17 mouse cellular contexts compared by ENCODE assay signal in genomic region chr11:67001717-67002116, GRCm38 (mm10). TPM values are rescaled to one million over a fixed set of nuclear protein-coding genes. Genes with fewer than 3 reads are reported as not detected.
DNase-seq lines count a peak whose midpoint lies in the region; ATAC-seq and TF ChIP-seq lines count a peak whose summit lies in the region.
"Had no signal": no experiment of that assay in that cellular context is flagged by ENCODE, and none has a peak within 500 bp of the region (broad histone marks: within the 10 kb centered on the region; RNA-seq: fewer than 3 reads in every experiment).

No protein-coding gene starts in this region.

- H3K4me2 ChIP-seq in forebrain, postnatal 0 days (ENCODE audit: low read depth) = no peak overlapping the region
- H3K4me2 ChIP-seq in midbrain, embryonic 11.5 days = no peak overlapping the region
- no peak overlapping the region for H3K4me2 ChIP-seq in neural tube, embryonic 15.5 days
- no peak overlapping the region for H3K4me2 ChIP-seq in liver, embryonic 12.5 days

- H3K9me3 ChIP-seq in forebrain, postnatal 0 days (ENCODE audit: low read length) = no peaks in the 10 kb centered on the region
- H3K9me3 ChIP-seq in midbrain, embryonic 11.5 days (ENCODE audit: control insufficient read depth, low read length) = no peaks in the 10 kb centered on the region; the same call in 1 of the 2 replicates
- no peaks in the 10 kb centered on the region for H3K9me3 ChIP-seq in neural tube, embryonic 15.5 days (replicated peaks)
- no peaks in the 10 kb centered on the region for H3K9me3 ChIP-seq in liver, embryonic 12.5 days (replicated peaks)
- no peaks in the 10 kb centered on the region for H3K9me3 ChIP-seq in heart, embryonic 10.5 days

- TF ChIP-seq CTCF in forebrain, postnatal 0 days (IDR thresholded peaks at IDR 0.05; ENCODE audit: low read depth) = no peak

- 4% methylated on average over 1 of the region's 1 CpGs for WGBS in forebrain, postnatal 0 days
- WGBS in midbrain, embryonic 11.5 days = 0% methylated on average over 1 of the region's 1 CpGs
- WGBS in neural tube, embryonic 15.5 days = 14% methylated on average over 1 of the region's 1 CpGs
- WGBS in liver, embryonic 12.5 days (ENCODE audit: insufficient replicate concordance) = 48% methylated on average over 1 of the region's 1 CpGs
- WGBS in heart, embryonic 10.5 days = 60% methylated on average over 1 of the region's 1 CpGs

- no peaks in the 10 kb centered on the region for H3K36me3 ChIP-seq in forebrain, postnatal 0 days (ENCODE audit: insufficient read depth)
- H3K36me3 ChIP-seq in midbrain, embryonic 11.5 days (ENCODE audit: control insufficient read depth, insufficient read depth, low read length) = no peaks in the 10 kb centered on the region
- no peaks in the 10 kb centered on the region for H3K36me3 ChIP-seq in neural tube, embryonic 15.5 days
- no peaks in the 10 kb centered on the region for H3K36me3 ChIP-seq in liver, embryonic 12.5 days
- H3K36me3 ChIP-seq in heart, embryonic 10.5 days = no peaks in the 10 kb centered on the region

- DNase-seq in embryo, embryonic 11 days = peak; percentile 56
- DNase-seq in forebrain, postnatal 0 days = no peak
- DNase-seq in midbrain, embryonic 11.5 days (ENCODE audit: low spot score, missing footprints) = peak; percentile 91
- DNase-seq in heart, embryonic 10.5 days (ENCODE audit: low spot score) = no peak
- DNase-seq in urinary bladder, adult 2 months (ENCODE audit: low spot score) = no peak
- DNase-seq: cerebellum, postnatal 36 days; heart, postnatal 36 days; lung, adult 18-20 months had no signal

- peak; percentile 51; the same call in 1 of the 2 replicates for ATAC-seq in forebrain, postnatal 0 days
- ATAC-seq in midbrain, embryonic 11.5 days (ENCODE audit: low FRiP score) = peak; percentile 84
- 0 out of 2 replicates have a peak, but pooled peaks have one; percentile 62 for ATAC-seq in neural tube, embryonic 15.5 days (ENCODE audit: low FRiP score)
- no peak for ATAC-seq in cerebellum, adult (ENCODE audit: insufficient number of reproducible peaks, low FRiP score, low TSS enrichment)
- no peak for ATAC-seq in liver, embryonic 12.5 days

- H3K4me3 ChIP-seq in forebrain, postnatal 0 days (ENCODE audit: low read depth, low read length) = no peak overlapping the region
- H3K4me3 ChIP-seq in midbrain, embryonic 11.5 days (ENCODE audit: low read depth, low read length) = no peak overlapping the region
- H3K4me3 ChIP-seq in neural tube, embryonic 15.5 days (replicated peaks) = no peak overlapping the region
- H3K4me3 ChIP-seq in liver, embryonic 12.5 days = no peak overlapping the region
- H3K4me3 ChIP-seq in heart, embryonic 10.5 days = no peak overlapping the region

- peaks cover 11% of the 10 kb centered on the region for H3K4me1 ChIP-seq in forebrain, postnatal 0 days (ENCODE audit: insufficient read depth)
- peaks cover 11% of the 10 kb centered on the region; the same call in 1 of the 2 replicates for H3K4me1 ChIP-seq in midbrain, embryonic 11.5 days (ENCODE audit: control insufficient read depth, insufficient read depth, low read length)
- peaks cover 19% of the 10 kb centered on the region for H3K4me1 ChIP-seq in neural tube, embryonic 15.5 days
- no peaks in the 10 kb centered on the region for H3K4me1 ChIP-seq in liver, embryonic 12.5 days
- H3K4me1 ChIP-seq in heart, embryonic 10.5 days = peaks cover 7% of the 10 kb centered on the region; the same call in 1 of the 2 replicates

- no peak overlapping the region for H3K27ac ChIP-seq in forebrain, postnatal 0 days (ENCODE audit: low read depth, low read length)
- H3K27ac ChIP-seq in midbrain, embryonic 11.5 days (ENCODE audit: low read depth, low read length) = peak overlapping the region; percentile 25
- H3K27ac ChIP-seq in neural tube, embryonic 15.5 days (replicated peaks) = 0 out of 2 replicates have a peak overlapping the region, but pooled peaks have one; percentile 63
- no peak overlapping the region for H3K27ac ChIP-seq in liver, embryonic 12.5 days
- no peak overlapping the region for H3K27ac ChIP-seq in heart, embryonic 10.5 days

- H3K27me3 ChIP-seq in forebrain, postnatal 0 days (ENCODE audit: insufficient read depth, low read length) = no peaks in the 10 kb centered on the region
- H3K27me3 ChIP-seq in midbrain, embryonic 11.5 days (ENCODE audit: control insufficient read depth, insufficient read depth, low read length) = no peaks in the 10 kb centered on the region
- no peaks in the 10 kb centered on the region for H3K27me3 ChIP-seq in neural tube, embryonic 15.5 days (replicated peaks)
- no peaks in the 10 kb centered on the region; the same call in 1 of the 2 replicates for H3K27me3 ChIP-seq in liver, embryonic 12.5 days (replicated peaks)
- H3K27me3 ChIP-seq in heart, embryonic 10.5 days (ENCODE audit: insufficient read depth, poor library complexity, severe bottlenecking) = peaks cover 12% of the 10 kb centered on the region; the same call in 1 of the 2 replicates

- no peak overlapping the region for H3K9ac ChIP-seq in forebrain, postnatal 0 days
- no peak overlapping the region for H3K9ac ChIP-seq in midbrain, embryonic 11.5 days (ENCODE audit: low read length)
- H3K9ac ChIP-seq in neural tube, embryonic 15.5 days (replicated peaks) = no peak overlapping the region
- H3K9ac ChIP-seq in liver, embryonic 12.5 days = no peak overlapping the region

RNA-seq across cellular contexts. Expression of gene Tmem220, which starts 23.2 kb away (rescaled TPM):
- total RNA-seq in forebrain, postnatal 0 days (2014; rRNA removed) = not detected in 2 replicates
- 0.36 and 0.77 TPM in 2 replicates for polyA plus RNA-seq in forebrain, postnatal 0 days (2015; fragmentation: Nextera tagmentation; extraction: Ambion mirVana)
- polyA plus RNA-seq in midbrain, embryonic 11.5 days (2014; fragmentation: Nextera tagmentation; extraction: Ambion mirVana) = 0.92 and 1.4 TPM in 2 replicates
- polyA plus RNA-seq in neural tube, embryonic 15.5 days (2015; fragmentation: Nextera tagmentation; extraction: Ambion mirVana) = 0.51 and 0.59 TPM in 2 replicates
- 0.93 and 1.2 TPM in 2 replicates for polyA plus RNA-seq in liver, embryonic 12.5 days (2016; fragmentation: Nextera tagmentation; extraction: Ambion mirVana)
- 1.7 and 1.8 TPM in 2 replicates for polyA plus RNA-seq in heart, embryonic 10.5 days (2016; fragmentation: Nextera tagmentation; extraction: Ambion mirVana)
- polyA plus RNA-seq in urinary bladder, adult 2 months (2012; rRNA removed) = 7.4 and 8.1 TPM in 2 replicates

RNA-seq across cellular contexts. Expression of gene Tmem238l, which starts 45.3 kb away (rescaled TPM):
- total RNA-seq in forebrain, postnatal 0 days (2014; rRNA removed) = not detected in 2 replicates
- not detected in 2 replicates for polyA plus RNA-seq in forebrain, postnatal 0 days (2015; fragmentation: Nextera tagmentation; extraction: Ambion mirVana)
- not detected in 2 replicates for polyA plus RNA-seq in midbrain, embryonic 11.5 days (2014; fragmentation: Nextera tagmentation; extraction: Ambion mirVana)
- polyA plus RNA-seq in neural tube, embryonic 15.5 days (2015; fragmentation: Nextera tagmentation; extraction: Ambion mirVana) = not detected in 2 replicates
- not detected in 2 replicates for polyA plus RNA-seq in liver, embryonic 12.5 days (2016; fragmentation: Nextera tagmentation; extraction: Ambion mirVana)
- polyA plus RNA-seq in heart, embryonic 10.5 days (2016; fragmentation: Nextera tagmentation; extraction: Ambion mirVana) = 0.28 TPM in 1 of 2 replicates, not detected in the other
- polyA plus RNA-seq in urinary bladder, adult 2 months (2012; rRNA removed) = 98.6 and 128 TPM in 2 replicates
- total RNA-seq: heart, postnatal 36 days; layer of hippocampus, postnatal 25 days; megakaryocyte progenitor cell, adult 5-6 weeks; MEL had no signal
- polyA plus RNA-seq: C2C12; limb, embryonic 11.5 days; testis, adult 2 months had no signal

RNA-seq across cellular contexts. Expression of gene Adprm, which starts 50.7 kb away (rescaled TPM):
- total RNA-seq in forebrain, postnatal 0 days (2014; rRNA removed) = 22.2 and 23.2 TPM in 2 replicates
- polyA plus RNA-seq in forebrain, postnatal 0 days (2015; fragmentation: Nextera tagmentation; extraction: Ambion mirVana) = 24.6 and 26.3 TPM in 2 replicates
- 34.8 and 40.5 TPM in 2 replicates for polyA plus RNA-seq in midbrain, embryonic 11.5 days (2014; fragmentation: Nextera tagmentation; extraction: Ambion mirVana)
- 31.5 and 31.7 TPM in 2 replicates for polyA plus RNA-seq in neural tube, embryonic 15.5 days (2015; fragmentation: Nextera tagmentation; extraction: Ambion mirVana)
- polyA plus RNA-seq in liver, embryonic 12.5 days (2016; fragmentation: Nextera tagmentation; extraction: Ambion mirVana) = 11.9 and 14.5 TPM in 2 replicates
- polyA plus RNA-seq in heart, embryonic 10.5 days (2016; fragmentation: Nextera tagmentation; extraction: Ambion mirVana) = 21.7 and 22.6 TPM in 2 replicates
- polyA plus RNA-seq in urinary bladder, adult 2 months (2012; rRNA removed) = 32.9 and 37.5 TPM in 2 replicates

RNA-seq across cellular contexts. Expression of gene Sco1, which starts 50.8 kb away (rescaled TPM):
- 16.0 and 18.3 TPM in 2 replicates for total RNA-seq in forebrain, postnatal 0 days (2014; rRNA removed)
- 11.9 and 13.9 TPM in 2 replicates for polyA plus RNA-seq in forebrain, postnatal 0 days (2015; fragmentation: Nextera tagmentation; extraction: Ambion mirVana)
- polyA plus RNA-seq in midbrain, embryonic 11.5 days (2014; fragmentation: Nextera tagmentation; extraction: Ambion mirVana) = 18.7 and 19.0 TPM in 2 replicates
- polyA plus RNA-seq in neural tube, embryonic 15.5 days (2015; fragmentation: Nextera tagmentation; extraction: Ambion mirVana) = 12.3 and 12.7 TPM in 2 replicates
- 12.8 and 13.4 TPM in 2 replicates for polyA plus RNA-seq in liver, embryonic 12.5 days (2016; fragmentation: Nextera tagmentation; extraction: Ambion mirVana)
- polyA plus RNA-seq in heart, embryonic 10.5 days (2016; fragmentation: Nextera tagmentation; extraction: Ambion mirVana) = 21.7 and 26.6 TPM in 2 replicates
- 7.0 and 7.7 TPM in 2 replicates for polyA plus RNA-seq in urinary bladder, adult 2 months (2012; rRNA removed)

Comparison
In these comparisons a context has a peak if more than half of its experiments do, and no peak if none do; other contexts are left out.
1. DNase-seq: peak in embryo, embryonic 11 days (single experiment) and midbrain, embryonic 11.5 days (single experiment); none in forebrain, postnatal 0 days (single experiment), heart, embryonic 10.5 days (single experiment) and urinary bladder, adult 2 months (single experiment).
2. ATAC-seq: peak in forebrain, postnatal 0 days (single experiment), midbrain, embryonic 11.5 days (single experiment) and neural tube, embryonic 15.5 days (single experiment); none in cerebellum, adult (single experiment) and liver, embryonic 12.5 days (single experiment).
3. H3K27ac ChIP-seq: peak in midbrain, embryonic 11.5 days (single experiment) and neural tube, embryonic 15.5 days (single experiment); none in forebrain, postnatal 0 days (single experiment), liver, embryonic 12.5 days (single experiment) and heart, embryonic 10.5 days (single experiment).
4. RNA of gene Tmem238l, which starts 45.3 kb away (polyA plus RNA-seq): 98.6 to 128 TPM in urinary bladder, adult 2 months; not detected in neural tube, embryonic 15.5 days, 0.28 TPM in heart, embryonic 10.5 days, not detected in forebrain, postnatal 0 days, not detected in midbrain, embryonic 11.5 days and not detected in liver, embryonic 12.5 days; every median in the first group is over 10 times any median in the second.